Mouse (Mus musculus): ENCODE data around the gene Irx1. TPM values are rescaled to one million over a fixed set of nuclear protein-coding genes. Genes with fewer than 3 reads are reported as not detected.
A peak's percentile ranks its signal among the peaks of the same experiment; 100 is the strongest.

Gene Irx1
- 0.76 and 0.84 TPM in 2 replicates for polyA plus RNA-seq (2015; fragmentation: Nextera tagmentation; extraction: Ambion mirVana)

DNA sequence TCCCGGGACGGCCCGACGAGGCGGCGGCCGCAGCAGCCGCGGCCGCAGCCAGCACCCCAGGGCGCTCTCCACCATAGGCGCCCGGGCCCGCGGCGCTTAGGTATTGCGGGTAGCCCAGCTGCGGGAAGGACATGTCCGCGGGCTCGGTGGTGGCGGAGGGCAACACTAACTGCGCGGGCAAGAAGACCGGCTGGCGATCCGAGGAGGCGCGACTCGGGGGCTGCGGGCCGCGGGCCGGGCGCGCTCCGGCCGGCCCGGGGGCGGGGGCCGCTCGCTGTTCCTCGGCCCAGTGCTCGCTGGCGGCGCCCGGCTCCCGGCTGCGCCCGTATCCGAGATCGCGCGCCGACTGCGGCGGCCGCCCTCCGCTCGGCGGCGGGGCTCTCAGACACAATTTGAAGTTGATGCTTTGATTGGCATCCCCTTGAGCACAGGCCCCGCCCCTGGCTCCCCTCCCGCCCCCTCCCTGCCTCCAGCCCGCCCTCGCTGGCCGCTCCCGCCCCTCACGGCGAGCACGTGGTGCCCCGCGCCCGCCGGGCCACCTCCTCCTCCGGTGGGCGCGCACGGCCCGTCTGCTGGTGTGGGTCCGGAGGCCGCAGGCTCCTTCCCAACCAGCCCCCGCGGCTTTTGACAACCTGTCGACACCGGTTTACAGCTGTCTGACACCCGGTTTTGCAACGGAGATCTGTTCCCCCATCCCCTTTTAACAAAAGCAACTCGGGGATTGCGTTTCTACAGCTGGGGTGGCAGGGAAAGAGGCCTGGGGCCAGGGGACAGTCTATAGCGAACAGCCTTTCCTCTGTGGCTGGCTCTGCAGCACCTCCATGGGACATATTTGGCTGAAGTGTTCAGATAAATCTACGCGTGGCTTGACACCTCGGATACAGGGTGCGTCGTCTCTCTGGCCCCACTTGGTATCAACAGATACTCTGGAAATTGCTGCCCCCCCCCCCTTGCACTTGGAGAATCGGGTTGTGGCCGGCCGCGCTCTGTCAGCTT, at the start of gene Irx1:
TSS of gene Irx1 (minus strand) at position 368 of the 996 bp plus-strand sequence.
- Histone ChIP-seq H3K27me3 (ENCODE audit: control insufficient read depth, insufficient read depth, low read length) (peaks cover 49% of the 10 kb centered on the region), H3K9ac (ENCODE audit: low read length) (peak within 1 kb of the TSS; percentile 54), H3K4me2 (replicated peaks; ENCODE audit: low read depth) (peak within 1 kb of the TSS; percentile 55), H3K9me3 (ENCODE audit: control insufficient read depth, low read length) (no peaks in the 10 kb centered on the region), H3K4me3 (ENCODE audit: low read depth, low read length) (peak within 1 kb of the TSS; percentile 50), H3K27ac (replicated peaks) (no peak within 1 kb of the TSS), H3K4me1 (replicated peaks; ENCODE audit: control insufficient read depth, insufficient read depth) (no peaks in the 10 kb centered on the region), H3K36me3 (ENCODE audit: control insufficient read depth, insufficient read depth, low read length) (no peaks in the 10 kb centered on the region)
- TF ChIP-seq CTCF (IDR thresholded peaks at IDR 0.05; ENCODE audit: low read depth) = no peak
- no peak for TF ChIP-seq EP300 (optimal IDR thresholded peaks at IDR 0.05)
- under 1% methylated on average over 66 of the region's 100 CpGs for WGBS
- peak; percentile 23 for DNase-seq (ENCODE audit: low spot score)
- peak; percentile 31; the same call in 1 of the 2 replicates for ATAC-seq (ENCODE audit: low FRiP score, low TSS enrichment)

DNA sequence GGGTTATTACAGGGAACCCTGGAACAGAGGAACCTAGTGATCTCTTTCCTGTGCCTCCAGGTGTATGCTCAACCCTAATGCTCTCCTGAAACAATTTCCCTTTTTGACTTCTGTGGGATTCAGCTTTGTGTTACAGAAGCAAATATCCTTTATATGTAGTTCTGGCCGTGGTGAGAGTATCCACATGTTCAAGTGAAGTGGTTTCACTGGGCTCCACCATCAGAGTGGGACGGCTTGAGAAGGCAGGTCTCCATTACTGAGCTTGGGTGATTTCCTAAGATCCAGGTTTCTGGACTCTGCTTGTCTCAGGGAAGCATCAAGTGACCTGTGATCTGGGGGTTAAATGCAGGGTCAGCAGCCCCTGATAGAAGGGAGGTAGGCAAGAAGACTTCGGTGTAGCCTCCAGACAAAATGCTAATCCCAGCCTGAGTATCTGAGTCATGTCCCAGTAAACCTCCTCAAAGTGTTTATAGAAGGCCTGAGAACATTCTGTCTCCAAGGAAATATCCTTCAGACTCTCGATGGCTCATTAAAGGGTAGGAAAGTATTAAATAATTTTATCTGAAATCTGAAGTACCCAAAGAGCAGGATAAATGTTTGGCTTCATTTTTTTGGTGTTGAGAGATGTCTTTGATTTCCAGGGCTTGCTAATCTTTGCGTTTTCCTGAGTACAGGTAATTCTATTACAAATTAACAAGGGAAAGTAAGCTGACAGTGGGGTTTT, 16.6 kb upstream of the Irx1 start:
- H3K36me3 ChIP-seq (ENCODE audit: control insufficient read depth, insufficient read depth, low read length) = no peaks in the 10 kb centered on the region
- no peak overlapping the region for H3K9ac ChIP-seq (ENCODE audit: low read length)
- no peak for DNase-seq (ENCODE audit: low spot score)
- TF ChIP-seq CTCF (IDR thresholded peaks at IDR 0.05; ENCODE audit: low read depth) = no peak
- TF ChIP-seq EP300 (optimal IDR thresholded peaks at IDR 0.05) = no peak
- no peaks in the 10 kb centered on the region for H3K4me1 ChIP-seq (replicated peaks; ENCODE audit: control insufficient read depth, insufficient read depth)
- H3K27ac ChIP-seq (replicated peaks) = no peak overlapping the region
- H3K9me3 ChIP-seq (ENCODE audit: control insufficient read depth, low read length) = no peaks in the 10 kb centered on the region
- no peak overlapping the region for H3K4me2 ChIP-seq (replicated peaks; ENCODE audit: low read depth)
- WGBS = 56% methylated on average over 5 of the region's 5 CpGs
- ATAC-seq (ENCODE audit: low FRiP score, low TSS enrichment) = no peak
- no peaks in the 10 kb centered on the region for H3K27me3 ChIP-seq (ENCODE audit: control insufficient read depth, insufficient read depth, low read length)
- H3K4me3 ChIP-seq (ENCODE audit: low read depth, low read length) = no peak overlapping the region

DNA sequence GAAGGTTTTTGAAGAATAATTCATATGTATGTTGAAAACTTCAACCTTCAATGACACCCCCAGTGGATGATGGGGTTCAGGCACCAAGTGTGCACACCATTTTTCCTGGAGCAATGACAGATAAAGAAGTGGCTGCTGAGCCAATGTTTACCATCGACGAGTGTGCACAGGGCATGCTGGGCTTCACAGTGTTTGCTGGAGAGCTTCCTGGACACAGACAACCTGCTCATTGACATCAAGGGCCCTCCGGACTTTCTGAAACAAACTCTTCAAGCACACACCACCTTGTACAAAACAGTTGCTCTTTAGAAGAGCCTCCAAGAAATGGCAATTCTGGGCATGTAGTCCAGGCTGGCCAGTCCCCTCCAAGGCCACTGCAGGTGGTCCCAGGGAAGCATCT, 12.2 kb upstream of the Irx1 start:
- ATAC-seq (ENCODE audit: low FRiP score, low TSS enrichment) = no peak
- no peak for TF ChIP-seq CTCF (IDR thresholded peaks at IDR 0.05; ENCODE audit: low read depth)
- no peak for TF ChIP-seq EP300 (optimal IDR thresholded peaks at IDR 0.05)
- H3K36me3 ChIP-seq (ENCODE audit: control insufficient read depth, insufficient read depth, low read length) = no peaks in the 10 kb centered on the region
- H3K27ac ChIP-seq (replicated peaks) = no peak overlapping the region
- WGBS = 45% methylated on average over 3 of the region's 3 CpGs
- H3K4me3 ChIP-seq (ENCODE audit: low read depth, low read length) = no peak overlapping the region
- H3K9ac ChIP-seq (ENCODE audit: low read length) = no peak overlapping the region
- H3K4me2 ChIP-seq (replicated peaks; ENCODE audit: low read depth) = no peak overlapping the region
- DNase-seq (ENCODE audit: low spot score) = no peak
- no peaks in the 10 kb centered on the region for H3K9me3 ChIP-seq (ENCODE audit: control insufficient read depth, low read length)
- no peaks in the 10 kb centered on the region for H3K4me1 ChIP-seq (replicated peaks; ENCODE audit: control insufficient read depth, insufficient read depth)
- H3K27me3 ChIP-seq (ENCODE audit: control insufficient read depth, insufficient read depth, low read length) = no peaks in the 10 kb centered on the region

GRCm38 (mm10) chr13:71968286-71968685, 4.8 kb upstream of the Irx1 start:
- no peak for DNase-seq (ENCODE audit: low spot score)
- H3K4me1 ChIP-seq (replicated peaks; ENCODE audit: control insufficient read depth, insufficient read depth) = no peaks in the 10 kb centered on the region
- H3K9me3 ChIP-seq (ENCODE audit: control insufficient read depth, low read length) = no peaks in the 10 kb centered on the region
- no peak overlapping the region for H3K9ac ChIP-seq (ENCODE audit: low read length)
- under 1% methylated on average over 6 of the region's 6 CpGs for WGBS
- H3K4me2 ChIP-seq (replicated peaks; ENCODE audit: low read depth) = no peak overlapping the region
- no peaks in the 10 kb centered on the region for H3K36me3 ChIP-seq (ENCODE audit: control insufficient read depth, insufficient read depth, low read length)
- no peak overlapping the region for H3K4me3 ChIP-seq (ENCODE audit: low read depth, low read length)
- TF ChIP-seq CTCF (IDR thresholded peaks at IDR 0.05; ENCODE audit: low read depth) (no peak), EP300 (optimal IDR thresholded peaks at IDR 0.05) (no peak)
- no peak for ATAC-seq (ENCODE audit: low FRiP score, low TSS enrichment)
- H3K27me3 ChIP-seq (ENCODE audit: control insufficient read depth, insufficient read depth, low read length) = peaks cover 22% of the 10 kb centered on the region
- no peak overlapping the region for H3K27ac ChIP-seq (replicated peaks)

DNA sequence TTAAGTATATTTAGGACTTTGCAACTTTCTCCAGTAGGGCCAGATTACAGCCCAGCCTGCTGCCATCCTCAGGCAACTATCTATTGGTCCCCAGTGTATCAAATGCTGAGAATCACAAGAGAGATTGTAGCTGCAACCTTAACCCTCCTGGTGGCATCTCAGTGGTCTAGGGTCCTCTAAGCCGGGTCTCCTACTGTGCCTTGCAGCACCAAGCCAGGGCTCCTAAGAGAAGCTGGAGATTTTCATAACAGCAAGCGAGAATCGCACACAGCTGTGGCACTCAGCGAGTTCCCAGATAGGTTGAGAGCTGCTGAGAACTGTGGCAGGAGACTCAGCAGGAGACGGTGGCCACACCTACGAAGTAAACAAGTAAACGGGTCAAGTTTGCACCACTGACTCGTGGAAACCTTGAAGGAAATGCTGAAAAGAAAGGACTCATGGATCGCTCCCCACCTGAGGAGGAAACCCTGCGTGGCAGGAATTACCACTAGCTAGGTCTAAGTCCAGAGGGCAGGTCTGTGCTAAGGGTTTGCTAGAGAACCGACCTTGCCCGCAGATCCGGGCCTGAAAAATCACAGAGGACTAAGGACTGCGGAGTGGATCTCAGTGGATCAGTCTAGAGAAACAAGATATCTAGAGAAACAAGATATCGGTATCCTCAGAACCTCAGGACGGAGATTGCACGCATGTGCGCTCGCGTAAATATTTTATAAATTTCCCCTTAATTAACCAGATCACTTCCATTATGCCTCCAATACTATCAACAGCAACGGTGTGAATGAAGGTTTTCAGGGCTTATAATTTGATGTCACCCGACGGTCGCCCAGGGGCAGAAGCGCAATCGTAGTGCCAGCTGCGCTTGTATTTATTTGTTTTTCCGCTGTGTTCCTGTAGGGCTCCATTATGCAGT, 4.1 kb upstream of the Irx1 start:
- Histone ChIP-seq H3K4me1 (replicated peaks; ENCODE audit: control insufficient read depth, insufficient read depth) (no peaks in the 10 kb centered on the region), H3K36me3 (ENCODE audit: control insufficient read depth, insufficient read depth, low read length) (no peaks in the 10 kb centered on the region), H3K9me3 (ENCODE audit: control insufficient read depth, low read length) (no peaks in the 10 kb centered on the region), H3K9ac (ENCODE audit: low read length) (no peak overlapping the region), H3K27me3 (ENCODE audit: control insufficient read depth, insufficient read depth, low read length) (peaks cover 27% of the 10 kb centered on the region), H3K4me3 (ENCODE audit: low read depth, low read length) (no peak overlapping the region), H3K27ac (replicated peaks) (no peak overlapping the region), H3K4me2 (replicated peaks; ENCODE audit: low read depth) (no peak overlapping the region)
- TF ChIP-seq EP300 (optimal IDR thresholded peaks at IDR 0.05) = no peak
- no peak for TF ChIP-seq CTCF (IDR thresholded peaks at IDR 0.05; ENCODE audit: low read depth)
- DNase-seq (ENCODE audit: low spot score) = no peak
- ATAC-seq (ENCODE audit: low FRiP score, low TSS enrichment) = 0 out of 2 replicates have a peak, but pooled peaks have one; percentile 41
- 6% methylated on average over 28 of the region's 28 CpGs for WGBS

All from stomach, postnatal 0 days (tissue).